Mouse (Mus musculus) inflammation-experienced regulatory T-cells, adult 16 weeks (primary cell): ENCODE results near the gene Wls. TPM values are rescaled to one million over a fixed set of nuclear protein-coding genes. Genes with fewer than 3 reads are reported as not detected.

Experiments
- polyA plus RNA-seq: library from polyadenylated mRNA; unstranded; fragments of 100-300 nt; shearing (Covaris generic); gene quantifications from one replicate; pipeline ENCODE4 v1.2.1, GENCODE M21; 2017

Gene Wls
- 161 TPM for polyA plus RNA-seq

GRCm38 (mm10) chr3:159839481-159839880 lies at the start of gene Wls:
Wls (plus strand) TSS chr3:159839672.

Other genes with a start within 250 kb of the Wls start
- not detected for gene Rpe65, start 240.5 kb upstream of the Wls start, polyA plus RNA-seq